Mouse (Mus musculus): ENCODE measurements around the gene Fgd5.

DNA sequence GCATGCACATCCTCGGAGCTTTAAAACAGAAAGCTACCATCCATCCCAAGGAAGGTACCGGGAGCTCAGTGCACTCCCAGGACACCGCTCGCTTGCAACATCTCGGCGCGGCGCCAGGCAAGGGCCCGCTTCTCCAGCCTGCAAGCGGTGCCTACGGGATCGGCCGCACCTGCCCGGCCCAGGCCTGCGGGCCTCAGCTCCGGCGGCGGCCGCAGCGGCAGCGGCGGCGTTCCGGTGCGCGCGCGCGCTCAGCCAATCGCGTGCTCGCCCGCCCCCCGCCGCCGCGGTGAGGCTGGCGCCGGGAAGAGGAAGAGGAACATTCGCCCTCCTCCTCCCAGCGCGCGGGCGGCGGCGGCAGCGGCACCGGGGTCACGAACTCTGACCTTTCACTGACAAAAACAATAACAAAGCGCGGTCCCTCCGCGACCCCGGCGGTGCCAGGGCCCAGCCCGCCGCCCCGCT, 112.5 kb downstream of the Fgd5 start, which contains the start of gene Nr2c2:
- TF ChIP-seq CTCF (IDR thresholded peaks at IDR 0.05 in 2 of 3, conservative IDR thresholded peaks at IDR 0.05 in 1 of 3; ENCODE audit: control insufficient read depth in 1 of 3, insufficient read depth in 1 of 3, low read depth in 2 of 3, low read length in 3 of 3, poor library complexity in 1 of 3, severe bottlenecking in 1 of 3) (no peak), POLR2A (IDR thresholded peaks at IDR 0.05; ENCODE audit: control insufficient read depth in 1 of 2, insufficient read depth in 1 of 2, low read depth in 1 of 2, low read length in 2 of 2, poor library complexity in 1 of 2) (peak; percentile 69 to 85; a peak in 3 of 4 replicates), GATA1 (IDR thresholded peaks at IDR 0.05; ENCODE audit: low read depth, low read length) (no peak), SIN3A (IDR thresholded peaks at IDR 0.05; ENCODE audit: low read length) (peak; percentile 53)
